Mouse (Mus musculus): ENCODE data around the gene Lalba. TPM values are rescaled to one million over a fixed set of nuclear protein-coding genes. Genes with fewer than 3 reads are reported as not detected.
"Not testable (repeated sequence)": the region's sequence is repeated elsewhere in the genome, so short reads cannot be mapped to it uniquely, and the experiment has no call there.

Lalba gene
- polyA plus RNA-seq, 1 experiment: not detected

DNA sequence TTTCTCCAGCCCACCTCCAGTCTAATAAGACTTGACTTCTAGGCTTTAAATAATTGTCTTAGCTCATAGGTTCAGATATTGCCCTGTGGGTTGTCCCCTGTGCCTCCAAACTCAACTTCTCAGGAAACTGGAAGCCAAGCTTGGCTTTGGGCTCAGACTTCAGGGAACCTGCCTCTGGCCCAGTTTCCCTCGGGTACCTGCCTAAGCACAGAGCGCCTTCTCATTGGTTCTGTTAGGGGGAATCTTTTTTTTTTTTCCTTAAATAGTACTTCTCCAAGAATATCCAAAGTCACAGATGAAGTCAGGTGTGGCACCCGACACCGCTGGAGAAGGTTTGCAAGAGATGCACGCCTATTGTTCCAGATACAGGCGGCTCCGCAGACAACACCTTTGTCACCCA lies 30.2 kb downstream of the Lalba start, which contains the start of gene Olfr281:
TSS of gene Olfr281 (plus strand) at position 301 of the 400 bp plus-strand sequence.
- no peak within 1 kb of the TSS for H3K4me3 ChIP-seq (ENCODE audit: control insufficient read depth, insufficient read depth, low read length)
- no peak for TF ChIP-seq CTCF (IDR thresholded peaks at IDR 0.05; ENCODE audit: borderline replicate concordance, control insufficient read depth, extremely low read depth, insufficient read depth, low read length, poor library complexity)
- no peak for TF ChIP-seq POLR2A (IDR thresholded peaks at IDR 0.05; ENCODE audit: control insufficient read depth, extremely low read depth, insufficient read depth, low read length, poor library complexity)
- WGBS: 96% methylated on average over 7 of the region's 7 CpGs
- H3K27ac ChIP-seq (ENCODE audit: control insufficient read depth, insufficient read depth, low read length): no peak within 1 kb of the TSS
- no peaks in the 10 kb centered on the region for H3K4me1 ChIP-seq (replicated peaks; ENCODE audit: control insufficient read depth, insufficient read depth, low read length)
- no peaks in the 10 kb centered on the region for H3K27me3 ChIP-seq (ENCODE audit: control insufficient read depth, insufficient read depth, low read length)
- no peaks in the 10 kb centered on the region for H3K36me3 ChIP-seq (ENCODE audit: control insufficient read depth, insufficient read depth, low read length)
- DNase-seq: no peak

DNA sequence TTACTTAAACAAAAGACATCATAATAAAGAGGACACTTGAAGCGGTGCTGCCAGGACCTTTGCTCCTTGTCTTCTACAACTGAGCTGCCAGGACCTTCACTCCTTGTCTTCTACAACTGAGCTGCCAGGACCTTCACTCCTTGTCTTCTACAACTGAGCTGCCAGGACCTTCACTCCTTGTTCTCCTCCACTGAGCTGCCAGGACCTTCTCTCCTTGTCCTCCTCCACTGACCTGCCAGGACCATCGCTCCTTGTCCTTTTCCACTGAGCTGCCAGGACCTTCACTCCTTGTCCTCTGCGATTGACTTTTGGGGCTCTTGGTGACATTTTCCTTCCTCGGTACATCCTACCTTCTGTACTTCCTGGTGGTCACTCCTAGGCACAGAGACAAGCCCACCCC lies 34.0 kb downstream of the Lalba start:
- Histone ChIP-seq H3K4me1 (replicated peaks; ENCODE audit: control insufficient read depth, insufficient read depth, low read length) (no peaks in the 10 kb centered on the region), H3K36me3 (ENCODE audit: control insufficient read depth, insufficient read depth, low read length) (no peaks in the 10 kb centered on the region), H3K27me3 (ENCODE audit: control insufficient read depth, insufficient read depth, low read length) (no peaks in the 10 kb centered on the region), H3K27ac (ENCODE audit: control insufficient read depth, insufficient read depth, low read length) (no peak overlapping the region), H3K4me3 (ENCODE audit: control insufficient read depth, insufficient read depth, low read length) (no peak overlapping the region)
- DNase-seq: no peak
- TF ChIP-seq POLR2A (IDR thresholded peaks at IDR 0.05; ENCODE audit: control insufficient read depth, extremely low read depth, insufficient read depth, low read length, poor library complexity) (no peak), CTCF (IDR thresholded peaks at IDR 0.05; ENCODE audit: borderline replicate concordance, control insufficient read depth, extremely low read depth, insufficient read depth, low read length, poor library complexity) (no peak)
- 65% methylated on average over 4 of the region's 4 CpGs for WGBS

DNA sequence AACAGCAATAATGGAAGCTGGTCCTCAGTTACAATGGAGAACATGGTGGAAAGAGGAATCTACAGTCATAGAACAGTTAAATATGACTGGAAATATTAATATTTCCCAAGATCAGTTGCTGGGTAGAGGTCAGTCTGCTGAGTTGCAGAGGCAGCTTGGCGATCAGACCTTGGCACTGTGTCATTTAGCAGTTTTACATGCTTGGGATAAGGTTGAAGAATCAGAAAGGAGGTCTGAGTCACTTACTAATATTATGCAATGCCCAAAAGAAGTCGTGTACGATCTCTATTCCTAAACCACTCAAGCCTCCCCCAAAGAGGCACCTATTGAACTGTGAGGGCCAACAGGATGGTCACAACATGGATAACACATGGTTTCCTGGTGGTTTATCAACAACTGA lies 38.0 kb downstream of the Lalba start:
- 82% methylated on average over 3 of the region's 3 CpGs for WGBS
- TF ChIP-seq POLR2A (IDR thresholded peaks at IDR 0.05; ENCODE audit: control insufficient read depth, extremely low read depth, insufficient read depth, low read length, poor library complexity): no peak
- no peak for TF ChIP-seq CTCF (IDR thresholded peaks at IDR 0.05; ENCODE audit: borderline replicate concordance, control insufficient read depth, extremely low read depth, insufficient read depth, low read length, poor library complexity)
- Histone ChIP-seq H3K4me3 (ENCODE audit: control insufficient read depth, insufficient read depth, low read length) (no peak overlapping the region), H3K4me1 (replicated peaks; ENCODE audit: control insufficient read depth, insufficient read depth, low read length) (no peaks in the 10 kb centered on the region), H3K27ac (ENCODE audit: control insufficient read depth, insufficient read depth, low read length) (no peak overlapping the region), H3K36me3 (ENCODE audit: control insufficient read depth, insufficient read depth, low read length) (no peaks in the 10 kb centered on the region), H3K27me3 (ENCODE audit: control insufficient read depth, insufficient read depth, low read length) (no peaks in the 10 kb centered on the region)
- DNase-seq: no peak

DNA sequence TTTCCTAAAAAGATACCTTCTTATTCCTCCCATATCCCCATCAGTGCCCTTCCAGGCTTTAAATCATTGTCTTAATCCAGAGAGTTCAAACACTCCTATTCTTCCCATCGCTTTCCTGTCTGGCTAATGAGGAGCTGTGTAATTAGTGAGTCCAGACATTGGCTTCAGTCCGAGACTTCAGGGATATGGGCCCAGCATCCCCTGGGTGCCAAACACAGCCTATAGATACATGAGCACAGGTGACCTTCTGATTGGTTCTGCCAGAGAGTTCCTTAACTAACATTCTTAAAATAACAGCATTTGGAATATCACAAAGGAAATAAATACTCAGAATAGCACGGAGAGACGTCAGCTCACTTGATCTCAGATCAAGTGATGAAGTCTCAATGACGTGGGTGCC lies 51.6 kb downstream of the Lalba start, which contains the start of gene Olfr282:
TSS of gene Olfr282 (plus strand) at position 301 of the 400 bp plus-strand sequence.
- DNase-seq; H3K4me3 ChIP-seq (ENCODE audit: control insufficient read depth, insufficient read depth, low read length); H3K27me3 ChIP-seq (ENCODE audit: control insufficient read depth, insufficient read depth, low read length); H3K4me1 ChIP-seq (replicated peaks; ENCODE audit: control insufficient read depth, insufficient read depth, low read length); H3K27ac ChIP-seq (ENCODE audit: control insufficient read depth, insufficient read depth, low read length); H3K36me3 ChIP-seq (ENCODE audit: control insufficient read depth, insufficient read depth, low read length): not testable (repeated sequence)
- WGBS: 89% methylated on average over 5 of the region's 5 CpGs

Other genes starting within 250 kb of the Lalba start
- 0.11 TPM in 1 of 2 replicates, not detected in the other for gene Olfr286, start 248.3 kb downstream of the Lalba start, polyA plus RNA-seq (2012; rRNA removed)
- gene H1fnt, start 225.4 kb downstream of the Lalba start, polyA plus RNA-seq (2012; rRNA removed): 0.22 TPM in 1 of 2 replicates, not detected in the other
- gene Zfp641, start 186.6 kb downstream of the Lalba start, polyA plus RNA-seq (2012; rRNA removed): 0.34 and 0.71 TPM in 2 replicates
- gene Olfr285, start 165.4 kb downstream of the Lalba start, polyA plus RNA-seq (2012; rRNA removed): not detected in 2 replicates
- 0.29 TPM in 1 of 2 replicates, not detected in the other for gene Olfr284, start 141.7 kb downstream of the Lalba start, polyA plus RNA-seq (2012; rRNA removed)
- not detected in 2 replicates for gene Olfr283, start 101.8 kb downstream of the Lalba start, polyA plus RNA-seq (2012; rRNA removed)
- gene Olfr282, start 51.5 kb downstream of the Lalba start, polyA plus RNA-seq (2012; rRNA removed): not detected in 2 replicates
- gene Olfr281, start 30.1 kb downstream of the Lalba start, polyA plus RNA-seq (2012; rRNA removed): not detected in 2 replicates
- gene OR5BS1P, start 12.8 kb downstream of the Lalba start, polyA plus RNA-seq (2012; rRNA removed): not detected in 2 replicates
- gene Olfr279, start 9.7 kb upstream of the Lalba start, polyA plus RNA-seq (2012; rRNA removed): not detected in 2 replicates
- 71.6 and 78.4 TPM in 2 replicates for gene Kansl2, start 51.5 kb upstream of the Lalba start, polyA plus RNA-seq (2012; rRNA removed)
- gene Ccnt1, start 88.2 kb upstream of the Lalba start, polyA plus RNA-seq (2012; rRNA removed): 26.8 and 32.0 TPM in 2 replicates
- gene 4930415O20Rik, start 88.3 kb upstream of the Lalba start, polyA plus RNA-seq (2012; rRNA removed): 0.31 TPM in 1 of 2 replicates, not detected in the other
- gene Adcy6, start 127.4 kb upstream of the Lalba start, polyA plus RNA-seq (2012; rRNA removed): 211 and 230 TPM in 2 replicates
- 102 and 127 TPM in 2 replicates for gene Cacnb3, start 148.1 kb upstream of the Lalba start, polyA plus RNA-seq (2012; rRNA removed)
- 59.7 and 65.5 TPM in 2 replicates for gene Ddx23, start 180.2 kb upstream of the Lalba start, polyA plus RNA-seq (2012; rRNA removed)
- 2.6 and 2.8 TPM in 2 replicates for gene Rnd1, start 194.7 kb upstream of the Lalba start, polyA plus RNA-seq (2012; rRNA removed)
- 0.04 and 0.09 TPM in 2 replicates for gene Ccdc65, start 225.5 kb upstream of the Lalba start, polyA plus RNA-seq (2012; rRNA removed)
- 2.1 and 3.1 TPM in 2 replicates for gene Fkbp11, start 245.5 kb upstream of the Lalba start, polyA plus RNA-seq (2012; rRNA removed)

Measured in thymus, adult 2 months (tissue).